Mouse (Mus musculus) C2C12 (cell line): ENCODE results near the gene Ugt2b35. TPM values are rescaled to one million over a fixed set of nuclear protein-coding genes. Genes with fewer than 3 reads are reported as not detected.
"Not testable (repeated sequence)": the region's sequence is repeated elsewhere in the genome, so short reads cannot be mapped to it uniquely, and the experiment has no call there.

ENCODE experiments used
- H3K27me3 ChIP-seq: one replicate; pipeline ENCODE4 v1.6.1; 2011; ENCODE audit not compliant: control insufficient read depth, insufficient read depth, insufficient read length
- H3K36me3 ChIP-seq: one replicate; pipeline ENCODE4 v1.6.1; 2011; ENCODE audit not compliant: control insufficient read depth, insufficient read depth
- H3K4me3 ChIP-seq: one replicate; pipeline ENCODE4 v1.5.1; 2011; ENCODE audit warnings: mild to moderate bottlenecking, control low read depth; ENCODE audit not compliant: poor library complexity, insufficient read depth, severe bottlenecking
- H3K79me2 ChIP-seq: one replicate; pipeline ENCODE4 v1.6.1; 2011; ENCODE audit not compliant: control insufficient read depth, insufficient read depth
- H3K79me3 ChIP-seq: one replicate; pipeline ENCODE4 v1.6.1; 2011; ENCODE audit warnings: low read depth, control low read depth
- H3ac ChIP-seq: one replicate; pipeline ENCODE3; 2011; ENCODE audit warnings: low read depth; ENCODE audit not compliant: control insufficient read depth, insufficient read length
- CEBPB ChIP-seq: IDR thresholded peaks from one replicate; pipeline ENCODE4 v1.6.1; 2011; ENCODE audit warnings: low read depth, mild to moderate bottlenecking, control low read depth, moderate library complexity
- CTCF ChIP-seq: IDR thresholded peaks from one replicate; pipeline ENCODE4 v1.5.1; 2011; ENCODE audit not compliant: control insufficient read depth, insufficient read depth, insufficient read length
- FOSL1 ChIP-seq: IDR thresholded peaks from one replicate; pipeline ENCODE4 v1.8.0; 2011; ENCODE audit warnings: mild to moderate bottlenecking, low read length; ENCODE audit not compliant: poor library complexity, insufficient read depth, severe bottlenecking
- MAX ChIP-seq: IDR thresholded peaks from one replicate; pipeline ENCODE4 v1.6.1; 2011; ENCODE audit warnings: mild to moderate bottlenecking, control low read depth
- MYOD1 ChIP-seq: IDR thresholded peaks from one replicate; pipeline ENCODE4 v1.6.1; 2011; ENCODE audit warnings: low read depth; ENCODE audit not compliant: control insufficient read depth, insufficient read length
- MYOG ChIP-seq: IDR thresholded peaks from one replicate; pipeline ENCODE4 v1.6.1; 2011; ENCODE audit not compliant: control insufficient read depth, insufficient read length; ENCODE audit errors: extremely low read depth
- USF1 ChIP-seq: IDR thresholded peaks from one replicate; pipeline ENCODE4 v1.6.1; 2011; ENCODE audit warnings: low read depth, mild to moderate bottlenecking, control low read depth, moderate library complexity
- long read RNA-seq, 2 experiments: library from polyadenylated mRNA; unstranded; transcript quantifications; one replicate each; pipeline ENCODE4 v2.0.0; 2019 to 2020
- polyA plus RNA-seq: library from polyadenylated mRNA; unstranded; fragments of >200 nt; fragmentation: generic; extraction: Trizol; gene quantifications from one replicate; pipeline ENCODE4 v1.2.1, GENCODE M21; 2012; ENCODE audit warnings: missing spikeins

Ugt2b35 gene
- polyA plus RNA-seq, result not detected
- long read RNA-seq, experiment 1, result 0 reads
- long read RNA-seq, experiment 2, result 0 reads

- Histone ChIP-seq H3K79me2 (no peaks in the 10 kb centered on the region), H3K36me3 (no peaks in the 10 kb centered on the region), H3K27me3 (no peaks in the 10 kb centered on the region), H3K4me3 (no peak within 1 kb of the TSS), H3K79me3 (no peaks in the 10 kb centered on the region), H3ac (no peak within 1 kb of the TSS)
- TF ChIP-seq CEBPB, result no peak
- no peak for TF ChIP-seq FOSL1
- no peak for TF ChIP-seq USF1
- TF ChIP-seq CTCF, result no peak
- no peak for TF ChIP-seq MYOD1
These were observed at the start of gene Ugt2b35 for GRCm38 (mm10) chr5:87000395-87001073. Ugt2b35 (plus strand) TSS chr5:87000860.

GRCm38 (mm10) chr5:86960504-86960903, 40.2 kb upstream of the Ugt2b35 start:
- TF ChIP-seq FOSL1, result no peak
- no peak overlapping the region for H3K4me3 ChIP-seq
- no peaks in the 10 kb centered on the region for H3K79me3 ChIP-seq
- no peaks in the 10 kb centered on the region for H3K79me2 ChIP-seq
- H3K27me3 ChIP-seq, result no peaks in the 10 kb centered on the region
- H3ac ChIP-seq, result no peak overlapping the region
- H3K36me3 ChIP-seq, result no peaks in the 10 kb centered on the region

GRCm38 (mm10) chr5:86961587-86962358, 38.9 kb upstream of the Ugt2b35 start:
- TF ChIP-seq MAX, result no peak
- TF ChIP-seq CEBPB, result no peak
- no peak for TF ChIP-seq MYOD1
- no peak for TF ChIP-seq MYOG
- TF ChIP-seq USF1, result no peak
- TF ChIP-seq CTCF, result no peak
- TF ChIP-seq FOSL1, result no peak
- no peak overlapping the region for H3ac ChIP-seq
- H3K4me3 ChIP-seq, result no peak overlapping the region
- H3K36me3 ChIP-seq, result no peaks in the 10 kb centered on the region
- no peaks in the 10 kb centered on the region for H3K79me2 ChIP-seq
- no peaks in the 10 kb centered on the region for H3K79me3 ChIP-seq
- no peaks in the 10 kb centered on the region for H3K27me3 ChIP-seq

- H3ac ChIP-seq, H3K79me3 ChIP-seq, H3K27me3 ChIP-seq, H3K4me3 ChIP-seq, H3K79me2 ChIP-seq, H3K36me3 ChIP-seq: not testable (repeated sequence)
These were observed 37.8 kb upstream of the Ugt2b35 start for GRCm38 (mm10) chr5:86962849-86963248.

GRCm38 (mm10) chr5:86967271-86967670, 33.4 kb upstream of the Ugt2b35 start:
- not testable (repeated sequence) for H3K36me3 ChIP-seq, H3K79me2 ChIP-seq, H3ac ChIP-seq, H3K79me3 ChIP-seq, H3K27me3 ChIP-seq, H3K4me3 ChIP-seq

- no peak overlapping the region for H3ac ChIP-seq
- H3K79me2 ChIP-seq, result no peaks in the 10 kb centered on the region
- no peak for TF ChIP-seq USF1
- no peak for TF ChIP-seq FOSL1
- no peak for TF ChIP-seq MAX
- TF ChIP-seq CTCF, result no peak
- no peak for TF ChIP-seq CEBPB
- TF ChIP-seq MYOG, result no peak
- no peak for TF ChIP-seq MYOD1
- H3K79me3 ChIP-seq, result no peaks in the 10 kb centered on the region
- H3K4me3 ChIP-seq, result no peak overlapping the region
- no peaks in the 10 kb centered on the region for H3K36me3 ChIP-seq
- H3K27me3 ChIP-seq, result no peaks in the 10 kb centered on the region
These were observed 4.1 kb downstream of the Ugt2b35 start for GRCm38 (mm10) chr5:87004735-87005134.
